Mouse (Mus musculus) cerebellum, postnatal 14 days (tissue): Measurements from ENCODE around the gene Hsd17b6.

Experiments
- DNase-seq, 2 experiments: peaks; one replicate each; pipeline ENCODE4 v3.0.0; 2021; ENCODE audit warnings: mixed read lengths in 2 of 2

Hsd17b6 gene

DNA sequence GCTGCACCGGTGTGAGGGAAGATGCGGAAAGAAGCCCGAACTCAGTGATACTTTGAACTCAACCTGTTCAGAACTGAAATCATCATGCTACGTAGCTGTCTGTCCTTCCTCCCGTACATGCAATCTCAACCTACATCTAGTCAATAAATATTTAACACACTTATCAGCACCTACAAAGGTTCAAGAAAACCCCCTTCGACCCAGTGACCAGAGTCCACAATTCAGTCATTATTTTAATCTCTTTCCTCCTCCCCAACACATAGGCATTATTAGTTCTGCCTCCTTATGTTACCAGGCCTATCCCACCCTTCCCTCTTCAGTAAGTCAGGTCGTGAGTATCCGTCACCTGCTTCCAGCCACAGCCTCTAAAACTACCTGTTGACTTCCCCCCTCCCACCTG, 1.9 kb downstream of the Hsd17b6 start:
- DNase-seq: no peak

DNA sequence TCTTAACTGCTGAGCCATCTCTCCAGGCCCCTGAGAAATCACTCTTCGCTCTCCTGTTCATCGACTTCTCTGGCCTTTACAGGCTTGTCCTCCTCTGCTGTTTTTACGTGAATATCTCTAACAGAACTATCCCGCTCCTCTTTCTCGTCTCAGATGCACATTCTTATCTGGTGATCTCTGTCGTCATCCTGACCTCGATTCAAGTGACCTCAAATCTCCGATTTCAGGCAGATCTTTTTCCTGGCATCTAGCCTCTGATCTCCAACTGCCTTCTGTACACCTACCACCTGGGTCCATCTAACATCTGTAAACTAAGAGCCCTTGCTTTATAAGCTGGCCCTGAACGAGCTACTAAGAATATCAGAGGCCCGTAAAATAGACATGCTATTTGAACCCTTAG, 2.5 kb downstream of the Hsd17b6 start:
- no peak for DNase-seq

DNA sequence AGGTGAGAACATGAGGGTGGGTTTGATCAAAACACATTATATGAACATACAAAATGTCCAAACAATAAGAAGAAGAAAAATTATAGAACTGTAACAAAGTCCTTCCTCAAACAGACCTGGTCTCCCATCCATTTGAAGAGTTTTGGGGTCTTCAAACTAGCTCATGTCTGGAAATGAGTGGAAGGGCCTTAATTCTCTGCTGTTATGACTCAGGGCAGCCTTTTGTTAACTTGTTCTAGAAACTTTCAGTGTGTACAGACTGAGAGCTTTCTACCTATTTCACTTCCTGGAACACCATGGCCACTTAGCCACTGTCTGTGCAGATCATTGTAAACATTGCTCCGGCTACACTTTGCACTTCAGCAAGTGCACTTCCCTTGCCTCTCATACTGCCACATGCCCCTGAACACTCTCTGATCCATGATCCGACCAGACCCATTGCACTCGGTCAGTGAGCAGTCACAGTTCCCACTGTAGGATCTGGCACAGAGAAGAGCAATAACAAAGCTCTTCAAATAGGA, 4.1 kb downstream of the Hsd17b6 start:
- no peak for DNase-seq

DNA sequence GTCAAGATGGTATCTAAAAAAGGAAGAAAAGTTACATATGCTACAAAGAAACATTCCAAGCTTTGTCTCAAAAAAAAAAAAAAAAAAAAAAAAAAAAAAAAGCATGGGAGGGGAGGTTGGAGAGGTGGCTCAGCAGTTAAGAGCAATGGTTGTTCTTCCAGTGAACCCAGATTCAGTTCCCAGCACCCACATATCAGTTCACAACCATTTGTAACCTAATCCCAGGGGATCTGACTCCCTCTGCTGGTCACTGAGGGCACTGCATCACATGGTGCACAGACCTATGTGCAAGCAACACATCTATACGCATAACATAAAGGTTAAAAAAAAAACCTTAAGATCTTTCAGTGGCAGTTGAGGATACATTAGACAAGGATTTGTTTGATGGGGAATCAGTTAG, 9.2 kb downstream of the Hsd17b6 start:
- DNase-seq: peak in 1 of 2 experiments; percentile 9

DNA sequence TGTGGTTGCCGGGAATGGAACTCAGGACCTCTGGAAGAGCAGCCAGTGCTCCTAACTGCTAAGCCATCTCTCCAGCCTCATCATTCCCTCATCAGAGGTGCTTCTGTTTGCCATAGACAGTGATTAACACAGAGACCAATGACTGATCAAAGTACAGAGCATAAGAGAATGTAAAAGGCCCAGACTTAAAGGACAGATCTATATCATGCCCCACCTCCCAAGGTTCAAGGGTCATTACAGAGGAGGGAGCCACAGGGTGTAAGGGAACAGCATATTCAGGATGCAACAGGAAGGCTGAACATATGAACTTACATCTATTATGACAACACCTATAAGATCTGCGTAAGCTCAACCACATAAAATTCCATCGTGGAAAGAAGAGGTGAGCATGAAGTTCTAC, 10.7 kb downstream of the Hsd17b6 start:
- no peak for DNase-seq

- no peak for DNase-seq
These were observed 21.8 kb downstream of the Hsd17b6 start for GRCm38 (mm10) chr10:127985601-127986000.

GRCm38 (mm10) chr10:127984650-127985049, 22.8 kb downstream of the Hsd17b6 start:
- DNase-seq: no peak

DNA sequence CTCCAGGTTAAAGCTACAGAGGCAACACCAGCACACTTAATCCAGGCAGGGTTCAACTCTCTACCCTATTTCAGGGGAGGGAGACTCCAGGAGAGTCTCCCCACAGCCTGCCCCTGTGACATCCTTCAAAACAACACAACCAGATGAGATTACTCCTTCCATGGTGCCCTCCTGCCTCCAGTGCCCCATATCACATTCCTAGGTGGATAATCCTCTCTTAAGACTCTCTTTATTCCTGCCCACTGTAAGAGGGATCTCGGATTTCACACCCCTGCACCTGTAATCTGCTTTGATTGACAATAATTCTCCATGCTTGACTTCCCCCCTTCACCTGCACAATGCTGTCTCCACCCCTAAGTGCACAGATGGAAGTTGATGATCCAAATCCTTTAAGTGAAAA, 31.9 kb downstream of the Hsd17b6 start:
- DNase-seq: no peak

GRCm38 (mm10) chr10:127974062-127974461, 33.3 kb downstream of the Hsd17b6 start:
- DNase-seq: no peak

GRCm38 (mm10) chr10:127971135-127971534, 36.3 kb downstream of the Hsd17b6 start:
- DNase-seq: no peak

- no peak for DNase-seq
These were observed 37.0 kb downstream of the Hsd17b6 start for GRCm38 (mm10) chr10:127970359-127970831.

- DNase-seq: no peak
These were observed 37.6 kb downstream of the Hsd17b6 start for GRCm38 (mm10) chr10:127969820-127970219.

DNA sequence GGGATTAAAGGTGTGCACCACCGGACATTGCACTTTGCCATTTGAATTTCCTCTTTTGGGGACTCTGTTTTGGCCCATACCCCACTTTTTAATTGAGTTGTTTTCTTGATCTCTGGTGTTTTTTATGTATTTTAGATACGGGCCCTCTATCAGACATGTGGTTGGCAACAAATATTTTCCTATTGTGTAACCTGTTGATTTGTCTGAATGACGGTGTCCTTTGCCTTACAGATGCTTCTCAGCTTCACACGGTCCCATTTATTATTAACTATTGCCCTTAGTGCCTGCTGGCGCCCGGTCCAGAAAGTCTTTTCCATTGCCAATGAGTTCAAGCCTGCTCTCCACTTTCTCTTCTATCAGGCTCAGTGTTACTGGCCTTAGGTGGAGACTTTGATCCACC, 40.9 kb downstream of the Hsd17b6 start:
- no peak for DNase-seq

DNA sequence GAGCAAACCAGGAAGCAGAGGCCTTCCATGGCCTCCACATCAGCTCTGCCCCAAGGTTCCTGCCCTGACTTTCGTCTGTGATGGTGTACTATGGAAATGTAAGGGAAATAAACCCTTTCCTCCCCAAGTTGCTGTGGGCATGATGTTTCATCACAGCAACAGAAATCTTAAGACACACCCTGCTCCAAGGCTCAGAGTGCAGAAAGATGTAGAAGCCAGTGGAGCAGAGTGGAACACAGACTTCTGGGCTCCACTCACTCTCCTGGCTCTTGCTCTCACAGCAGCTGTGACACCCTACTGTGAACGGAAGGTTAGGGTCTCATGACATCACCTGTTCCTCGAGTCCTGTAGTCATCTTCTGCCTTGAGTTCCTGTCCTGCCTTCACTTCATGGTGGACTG, 43.4 kb downstream of the Hsd17b6 start:
- no peak for DNase-seq

DNA sequence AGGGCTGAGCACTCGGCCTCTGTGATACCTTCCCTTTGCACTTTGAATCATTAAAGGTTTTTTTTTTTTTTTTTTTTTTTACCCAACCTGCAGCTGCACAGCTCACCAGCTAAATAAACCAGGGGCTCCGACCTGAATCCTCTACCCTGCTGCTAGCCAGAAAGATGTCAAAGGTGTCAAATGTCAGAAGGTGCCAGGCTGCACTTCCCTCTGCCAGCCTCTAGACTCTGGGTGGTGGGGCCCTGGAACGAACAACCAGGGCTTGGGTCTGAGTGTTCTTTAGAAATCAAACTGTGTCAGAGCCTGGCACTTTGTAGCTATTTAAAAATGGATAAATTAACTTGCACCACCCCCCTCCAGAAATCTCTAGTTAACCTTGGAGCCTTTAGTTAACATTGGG, 45.0 kb downstream of the Hsd17b6 start:
- DNase-seq: no peak

GRCm38 (mm10) chr10:127959161-127959679, 48.2 kb downstream of the Hsd17b6 start:
- DNase-seq: no peak

- peak; percentile 87 to 94 for DNase-seq
These were observed 51.1 kb downstream of the Hsd17b6 start for GRCm38 (mm10) chr10:127956168-127956816.

DNA sequence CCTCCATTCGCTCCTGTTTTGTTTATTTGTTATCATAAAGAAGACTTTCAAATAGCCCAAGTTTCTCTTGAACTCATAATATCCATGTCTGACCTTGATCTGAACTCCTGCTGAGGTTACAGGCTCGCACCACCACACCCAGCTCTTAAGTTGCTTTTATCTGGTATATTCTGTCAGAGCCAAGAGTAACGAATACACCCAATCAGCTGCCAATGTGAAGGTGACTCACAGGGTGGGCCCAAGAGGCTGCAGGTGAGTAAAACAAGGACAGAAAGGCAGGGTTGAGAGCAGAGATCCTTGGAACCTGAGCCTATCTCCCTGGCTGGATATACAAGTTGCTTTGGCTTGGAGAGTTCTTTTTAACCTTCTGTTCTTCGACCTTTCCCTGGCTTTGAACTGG, 52.4 kb downstream of the Hsd17b6 start:
- no peak for DNase-seq

GRCm38 (mm10) chr10:127951821-127952220, 55.6 kb downstream of the Hsd17b6 start:
- DNase-seq: no peak

- DNase-seq: no peak
These were observed 56.0 kb downstream of the Hsd17b6 start for GRCm38 (mm10) chr10:127951390-127951789.

- no peak for DNase-seq
These were observed 57.7 kb downstream of the Hsd17b6 start for GRCm38 (mm10) chr10:127949596-127950130.

DNA sequence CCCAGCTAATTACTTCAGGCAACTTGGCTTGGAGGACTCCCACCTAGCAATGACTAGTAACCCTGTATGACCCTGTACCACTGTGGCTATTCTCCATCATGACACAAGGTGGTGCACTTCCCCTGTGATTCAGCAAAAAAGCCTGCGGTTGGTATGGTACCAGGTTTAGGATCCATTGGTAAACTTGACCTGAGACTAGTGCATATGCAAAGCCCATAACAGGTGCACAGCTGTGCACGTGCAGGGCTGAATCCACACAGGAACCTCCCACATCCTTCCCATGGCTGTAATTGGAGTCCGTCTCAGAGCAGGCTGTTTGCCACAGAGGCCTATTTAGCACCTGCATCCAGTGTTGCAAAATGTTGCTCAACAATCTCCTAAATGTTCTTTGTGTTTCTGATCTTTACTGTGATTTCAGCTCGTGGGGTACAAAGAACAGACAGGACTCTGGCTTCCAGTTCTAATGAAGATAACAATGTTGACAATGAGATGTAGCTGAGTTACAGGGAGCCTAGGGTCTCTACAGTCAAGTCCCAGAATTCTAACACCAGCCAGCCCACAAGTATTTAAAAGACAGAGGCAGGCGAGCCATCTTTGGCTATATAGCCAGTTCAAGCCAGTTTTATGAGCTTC, 61.9 kb downstream of the Hsd17b6 start:
- peak; percentile 62 to 66 for DNase-seq
